Mouse (Mus musculus) right cerebral cortex, adult 2 months (tissue): ENCODE measurements at regions not wholly inside any gene's neighbourhood (a gene's known extent, or its start where the extent isn't known, plus 50 kb on each side); places are given as distances from the start of the nearest gene placed in this dataset.

Experiments used
- DNase-seq, 2 experiments: peaks; one replicate each; pipeline ENCODE4 v3.0.0; 2021 to 2022; ENCODE audit warnings: low spot score in 2 of 2

GRCm38 (mm10) chr3:52759846-52760245 is 257.2 kb downstream of the Cog6 start:
- no peak for DNase-seq

GRCm38 (mm10) chr3:52758561-52758960 is 258.5 kb downstream of the Cog6 start:
- DNase-seq = peak; percentile 35 to 42

GRCm38 (mm10) chr3:52756816-52757215 is 260.2 kb downstream of the Cog6 start:
- DNase-seq = no peak

- no peak for DNase-seq
Measured at GRCm38 (mm10) chr3:52756006-52756405, 261.0 kb downstream of the Cog6 start.

GRCm38 (mm10) chr3:52754978-52755377 is 262.1 kb downstream of the Cog6 start:
- DNase-seq = no peak

- DNase-seq = no peak
Measured at GRCm38 (mm10) chr3:52754401-52754800, 262.6 kb downstream of the Cog6 start.

GRCm38 (mm10) chr3:52746917-52747316 is 270.1 kb downstream of the Cog6 start:
- no peak for DNase-seq

GRCm38 (mm10) chr3:52744334-52744733 is 272.7 kb downstream of the Cog6 start:
- DNase-seq = no peak

GRCm38 (mm10) chr3:52740466-52741026 is 276.5 kb downstream of the Cog6 start:
- DNase-seq = no peak

- DNase-seq = no peak
Measured at GRCm38 (mm10) chr3:52739526-52739925, 277.5 kb downstream of the Cog6 start.

- no peak for DNase-seq
Measured at GRCm38 (mm10) chr3:52738386-52738785, 278.7 kb downstream of the Cog6 start.

GRCm38 (mm10) chr3:52735939-52736338 is 281.1 kb downstream of the Cog6 start:
- no peak for DNase-seq

GRCm38 (mm10) chr3:52731941-52732340 is 285.1 kb downstream of the Cog6 start:
- no peak for DNase-seq

GRCm38 (mm10) chr3:52731491-52731890 is 285.5 kb downstream of the Cog6 start:
- DNase-seq = no peak

- no peak for DNase-seq
Measured at GRCm38 (mm10) chr3:52729731-52730130, 287.3 kb downstream of the Cog6 start.

- DNase-seq = no peak
Measured at GRCm38 (mm10) chr3:52728860-52729259, 288.2 kb downstream of the Cog6 start.

- DNase-seq = no peak
Measured at GRCm38 (mm10) chr3:52728426-52728825, 288.6 kb downstream of the Cog6 start.

- no peak for DNase-seq
Measured at GRCm38 (mm10) chr3:52724354-52724753, 292.7 kb downstream of the Cog6 start.

- DNase-seq = no peak
Measured at GRCm38 (mm10) chr3:52722946-52723345, 294.1 kb downstream of the Cog6 start.

GRCm38 (mm10) chr3:52719181-52719580 is 297.9 kb downstream of the Cog6 start:
- no peak for DNase-seq

GRCm38 (mm10) chr3:52717324-52717723 is 299.7 kb downstream of the Cog6 start:
- DNase-seq = no peak

- peak in 1 of 2 experiments; percentile 23 for DNase-seq
Measured at GRCm38 (mm10) chr3:52712151-52712550, 304.9 kb downstream of the Cog6 start.

- no peak for DNase-seq
Measured at GRCm38 (mm10) chr3:52711133-52711532, 305.9 kb downstream of the Cog6 start.

- DNase-seq = no peak
Measured at GRCm38 (mm10) chr3:52708746-52709145, 308.3 kb downstream of the Cog6 start.
